Mouse (Mus musculus): ENCODE measurements around the gene Tmem59. TPM values are rescaled to one million over a fixed set of nuclear protein-coding genes. Genes with fewer than 3 reads are reported as not detected.
A peak's percentile ranks its signal among the peaks of the same experiment; 100 is the strongest.

The Tmem59 gene
- total RNA-seq (2012; rRNA removed) (54.4 and 71.8 TPM in 2 replicates), total RNA-seq (2014; rRNA removed) (50.7 and 57.2 TPM in 2 replicates), polyA plus RNA-seq (2012; ENCODE audit: insufficient read length, low read depth) (61.9 and 68.5 TPM in 2 replicates)

GRCm38 (mm10) chr4:107178182-107178829 is at the start of gene Tmem59:
Gene Tmem59, plus strand, starts transcription at chr4:107178399.
- H3K9ac ChIP-seq (ENCODE audit: insufficient read depth, low read depth), result peak within 1 kb of the TSS; percentile 91
- no peaks in the 10 kb centered on the region for H3K27me3 ChIP-seq (replicated peaks)
- peak within 1 kb of the TSS; percentile 94 for H3K27ac ChIP-seq (ENCODE audit: insufficient read depth, low read depth)
- peak within 1 kb of the TSS; percentile 93 for H3K4me2 ChIP-seq (ENCODE audit: insufficient read depth, low read depth, poor library complexity, severe bottlenecking)
- in situ Hi-C loops (cut with MboI; ENCODE audit: low pct_ligation_motif_present, low pct_unique_long_range_greater_than_20kb, low sequenced_read_pairs), result no loop called here
- H3K4me3 ChIP-seq (replicated peaks in 1 of 3; ENCODE audit: low read depth in 2 of 3, low read length in 2 of 3, poor library complexity in 1 of 3), result peak within 1 kb of the TSS; percentile 93 to 100 (median 98)
- peak; percentile 85 for TF ChIP-seq SIN3A (IDR thresholded peaks at IDR 0.05; ENCODE audit: low read length)
- no peak for TF ChIP-seq E2F4 (IDR thresholded peaks at IDR 0.05; ENCODE audit: insufficient replicate concordance, low read depth, low read length)
- no peak for TF ChIP-seq BHLHE40 (IDR thresholded peaks at IDR 0.05; ENCODE audit: low read depth, low read length)
- TF ChIP-seq MAX (IDR thresholded peaks at IDR 0.05; ENCODE audit: low read length), result 0 out of 2 replicates have a peak, but pooled peaks have one; percentile 33
- TF ChIP-seq JUN (IDR thresholded peaks at IDR 0.05; ENCODE audit: insufficient read depth, low read depth, low read length), result no peak
- peak; percentile 90; the same call in 1 of the 2 replicates for TF ChIP-seq KAT2A (IDR thresholded peaks at IDR 0.05; ENCODE audit: insufficient replicate concordance, low read length)
- TF ChIP-seq CHD2 (IDR thresholded peaks at IDR 0.05; ENCODE audit: low read length), result no peak
- TF ChIP-seq MAFK (IDR thresholded peaks at IDR 0.05; ENCODE audit: insufficient replicate concordance, low read length), result no peak
- TF ChIP-seq USF2 (conservative IDR thresholded peaks at IDR 0.05; ENCODE audit: low read depth, low read length), result no peak
- peak; percentile 70 for TF ChIP-seq ZMIZ1 (IDR thresholded peaks at IDR 0.05; ENCODE audit: low read depth, low read length)
- no peak for TF ChIP-seq SMC3 (IDR thresholded peaks at IDR 0.05; ENCODE audit: low read depth, low read length)
- TF ChIP-seq RCOR1 (conservative IDR thresholded peaks at IDR 0.05; ENCODE audit: low read depth, low read length), result no peak
- TF ChIP-seq USF1 (IDR thresholded peaks at IDR 0.05; ENCODE audit: low read depth, low read length), result no peak
- peak; percentile 53 for TF ChIP-seq TCF12 (IDR thresholded peaks at IDR 0.05; ENCODE audit: low read depth, low read length)
- TF ChIP-seq CTCF (conservative IDR thresholded peaks at IDR 0.05 in 1 of 2, IDR thresholded peaks at IDR 0.05 in 1 of 2; ENCODE audit: low read depth in 2 of 2, low read length in 2 of 2), result no peak
- peak; percentile 13; the same call in 1 of the 2 replicates for TF ChIP-seq UBTF (IDR thresholded peaks at IDR 0.05; ENCODE audit: low read depth, low read length)
- no peak; the same call in none of the 2 replicates for TF ChIP-seq RAD21 (IDR thresholded peaks at IDR 0.05; ENCODE audit: low read depth, low read length)
- peak; percentile 30; the same call in 1 of the 2 replicates for TF ChIP-seq MAZ (IDR thresholded peaks at IDR 0.05; ENCODE audit: low read depth, low read length)
- TF ChIP-seq ELF1 (IDR thresholded peaks at IDR 0.05; ENCODE audit: low read depth, low read length), result peak; percentile 94
- TF ChIP-seq POLR2A (IDR thresholded peaks at IDR 0.05; ENCODE audit: low read depth, low read length), result peak; percentile 77
- TF ChIP-seq MXI1 (IDR thresholded peaks at IDR 0.05; ENCODE audit: low read depth, low read length), result peak; percentile 80
- TF ChIP-seq ZKSCAN1 (IDR thresholded peaks at IDR 0.05; ENCODE audit: borderline replicate concordance, low read depth, low read length), result no peak
- 0 out of 2 replicates have a peak, but pooled peaks have one; percentile 12 for TF ChIP-seq MYC (IDR thresholded peaks at IDR 0.05; ENCODE audit: low read depth, low read length)
- no peak for TF ChIP-seq PAX5 (IDR thresholded peaks at IDR 0.05; ENCODE audit: low read length)
- TF ChIP-seq ETS1 (conservative IDR thresholded peaks at IDR 0.05; ENCODE audit: low read depth, low read length), result no peak
- peak; percentile 97 for TF ChIP-seq HCFC1 (IDR thresholded peaks at IDR 0.05; ENCODE audit: low read depth, low read length)
- TF ChIP-seq IRF4 (IDR thresholded peaks at IDR 0.05; ENCODE audit: low read depth, low read length), result peak; percentile 46; the same call in 1 of the 2 replicates
- no peak for TF ChIP-seq ZNF384 (IDR thresholded peaks at IDR 0.05; ENCODE audit: low read depth, low read length)
- peak; percentile 23; the same call in 1 of the 2 replicates for TF ChIP-seq CHD1 (IDR thresholded peaks at IDR 0.05; ENCODE audit: low read depth, low read length)
- TF ChIP-seq NELFE (IDR thresholded peaks at IDR 0.05; ENCODE audit: low read depth, low read length), result peak; percentile 69
- TF ChIP-seq NRF1 (IDR thresholded peaks at IDR 0.05; ENCODE audit: low read depth, low read length), result no peak; the same call in none of the 2 replicates
- TF ChIP-seq ZC3H11A (IDR thresholded peaks at IDR 0.05; ENCODE audit: low read depth, low read length), result no peak
- TF ChIP-seq MEF2A (IDR thresholded peaks at IDR 0.05; ENCODE audit: borderline replicate concordance, low read depth, low read length), result no peak
- no peak for TF ChIP-seq TBP (conservative IDR thresholded peaks at IDR 0.05; ENCODE audit: low read depth, low read length)
- no peak; the same call in 1 of the 2 replicates for TF ChIP-seq GABPA (IDR thresholded peaks at IDR 0.05; ENCODE audit: insufficient replicate concordance, low read depth, low read length)
- TF ChIP-seq POLR2AphosphoS2 (IDR thresholded peaks at IDR 0.05; ENCODE audit: low read depth, low read length), result peak; percentile 68; the same call in 1 of the 2 replicates
- no peak for TF ChIP-seq JUND (conservative IDR thresholded peaks at IDR 0.05; ENCODE audit: low read depth, low read length)
- TF ChIP-seq EP300 (IDR thresholded peaks at IDR 0.05; ENCODE audit: low read length), result no peak
- H3K36me3 ChIP-seq (replicated peaks in 1 of 2; ENCODE audit: control insufficient read depth in 1 of 2, insufficient read depth in 1 of 2, low read length in 1 of 2), result peaks cover 13 to 36% of the 10 kb centered on the region in 2 experiments
- peaks cover 3 to 58% of the 10 kb centered on the region in 2 experiments for H3K4me1 ChIP-seq (ENCODE audit: control insufficient read depth in 1 of 2, insufficient read depth in 2 of 2)
- dilution Hi-C loops (cut with MboI; ENCODE audit: extremely low pct_ligation_motif_present, extremely low pct_unique_long_range_greater_than_20kb, low sequenced_read_pairs), result no loop called here
- no peaks in the 10 kb centered on the region for H3K9me3 ChIP-seq (replicated peaks; ENCODE audit: low read length)
- DNase-seq (ENCODE audit: extremely low read depth), result peak; percentile 95
- peaks cover 49% of the 10 kb centered on the region for H3K79me2 ChIP-seq (replicated peaks; ENCODE audit: control insufficient read depth, extremely low read depth, insufficient read depth, poor library complexity, severe bottlenecking)
